Mouse (Mus musculus): ENCODE data around the gene Tmeff2.

The Tmeff2 gene

GRCm38 (mm10) chr1:51104698-51105097 is 204.3 kb downstream of the Tmeff2 start:
- DNase-seq (ENCODE audit: low read depth, low spot score): no peak

- DNase-seq (ENCODE audit: low read depth, low spot score): no peak
Measured at GRCm38 (mm10) chr1:51106401-51106920, 206.0 kb downstream of the Tmeff2 start.

- DNase-seq (ENCODE audit: low read depth, low spot score): no peak
Measured at GRCm38 (mm10) chr1:51107299-51107698, 206.9 kb downstream of the Tmeff2 start.

DNA sequence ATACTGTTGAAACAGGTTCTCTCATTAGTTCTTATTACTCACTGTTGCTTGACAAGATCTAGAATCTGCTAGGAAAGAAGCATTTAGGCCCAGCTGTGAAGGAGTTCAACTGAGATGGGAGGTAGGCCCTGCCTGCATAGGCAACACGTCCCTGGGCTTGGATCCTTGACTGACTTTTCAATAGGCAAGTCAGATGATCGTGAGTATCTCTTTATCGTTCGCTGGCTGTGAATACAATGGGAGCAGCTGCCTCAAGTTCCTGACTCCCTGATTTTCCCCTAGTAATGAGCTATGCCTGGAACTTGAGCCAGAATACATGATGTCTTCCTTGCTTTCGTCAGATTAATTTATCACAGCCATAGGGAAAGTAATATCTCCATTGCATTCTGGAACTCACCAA is 214.3 kb downstream of the Tmeff2 start:
- no peak for DNase-seq (ENCODE audit: low read depth, low spot score)

DNA sequence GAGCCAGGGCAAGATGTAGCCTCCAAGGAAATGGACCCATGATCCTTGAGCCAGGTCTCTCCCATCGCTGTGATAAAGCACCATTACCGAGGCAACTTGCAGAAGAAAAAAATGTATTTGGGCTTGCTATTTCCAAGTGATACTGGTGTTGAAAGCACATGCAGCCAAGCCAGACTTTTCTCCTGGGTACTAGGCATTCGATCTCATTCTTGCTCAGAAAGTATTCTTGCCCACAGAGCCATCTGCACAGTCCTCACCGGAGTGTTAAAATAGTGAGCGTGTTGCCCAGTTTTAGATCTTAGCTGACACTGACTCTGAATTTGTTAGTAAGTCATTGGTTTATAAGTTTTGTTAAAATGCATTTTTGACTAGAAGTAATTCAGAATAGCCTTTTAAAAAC is 215.3 kb downstream of the Tmeff2 start:
- no peak for DNase-seq (ENCODE audit: low read depth, low spot score)

- DNase-seq (ENCODE audit: low read depth, low spot score): no peak
Measured at GRCm38 (mm10) chr1:51117830-51118229, 217.4 kb downstream of the Tmeff2 start.

- no peak for DNase-seq (ENCODE audit: low read depth, low spot score)
Measured at GRCm38 (mm10) chr1:51125671-51126424, 225.4 kb downstream of the Tmeff2 start.

DNA sequence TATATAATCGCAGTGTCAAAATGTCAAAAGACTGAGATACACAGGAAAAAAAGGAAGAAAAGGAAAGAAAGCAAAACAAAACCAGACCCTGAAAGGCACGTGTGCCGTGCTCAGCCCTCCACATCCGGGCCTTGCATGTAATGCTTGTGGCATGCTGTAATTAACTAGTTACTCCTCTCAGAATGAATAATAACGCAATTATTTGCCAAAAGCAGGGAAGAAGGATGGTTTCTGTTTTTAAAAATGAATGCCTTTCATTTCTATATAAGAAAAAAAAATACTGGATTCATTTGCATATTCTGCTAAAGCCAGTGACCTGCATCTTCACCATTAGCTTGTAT is 225.9 kb downstream of the Tmeff2 start:
- DNase-seq (ENCODE audit: low read depth, low spot score): peak; percentile 1

DNA sequence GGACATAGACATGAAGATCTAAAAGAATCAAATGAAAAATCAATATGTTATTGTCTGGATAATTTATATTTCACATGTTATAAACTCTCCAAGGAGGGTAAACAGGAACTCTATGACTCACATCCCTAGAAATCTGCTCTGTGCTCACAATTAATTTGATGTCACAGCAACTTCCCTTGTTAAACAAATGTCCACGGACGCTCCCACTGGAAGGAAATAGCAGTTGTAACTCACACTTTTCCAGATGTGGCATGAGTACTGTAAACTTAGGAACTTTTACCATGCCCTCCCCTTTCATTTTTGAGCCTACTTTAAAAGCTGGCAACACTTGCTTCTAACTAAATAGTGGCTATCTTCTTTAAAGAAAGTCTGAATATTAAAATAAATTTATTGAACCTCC is 236.3 kb downstream of the Tmeff2 start:
- DNase-seq (ENCODE audit: low read depth, low spot score): no peak

DNA sequence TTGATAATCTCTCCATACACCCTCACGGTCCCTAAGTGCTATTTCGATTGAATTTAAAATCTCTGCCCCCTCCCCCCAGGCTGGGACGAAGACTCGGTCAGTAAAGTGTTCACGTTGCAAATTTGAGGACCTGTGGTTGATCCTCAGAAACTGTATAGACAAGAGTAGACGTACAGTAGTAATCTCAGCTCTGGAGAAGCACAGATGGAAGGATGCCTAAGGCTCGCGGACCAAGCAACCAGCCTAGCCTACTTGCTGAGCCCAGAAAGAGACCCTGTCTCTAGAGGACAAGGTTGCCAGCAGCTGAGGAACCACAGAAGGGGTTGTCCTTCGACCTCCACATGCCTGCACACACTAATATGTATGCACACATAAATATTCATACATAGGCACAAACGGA is 239.2 kb downstream of the Tmeff2 start:
- DNase-seq (ENCODE audit: low read depth, low spot score): no peak

DNA sequence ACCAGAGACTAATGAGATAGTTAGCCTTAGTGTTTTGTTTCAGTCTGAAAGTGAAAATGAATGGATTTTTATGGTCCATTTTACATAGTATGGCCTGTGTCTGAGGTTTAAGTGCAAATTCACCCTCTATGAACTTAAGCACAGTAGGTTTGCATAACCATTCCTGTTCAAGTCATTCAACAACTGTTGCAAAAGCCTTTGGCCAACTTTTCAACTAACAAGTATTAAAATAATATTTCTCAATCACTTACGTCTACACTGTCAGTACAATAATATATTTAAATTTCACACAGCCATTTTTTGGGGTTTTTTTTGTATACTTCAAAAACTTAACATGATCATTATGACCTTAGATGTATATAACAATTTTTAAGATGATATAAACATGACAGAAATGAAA is 240.9 kb downstream of the Tmeff2 start:
- no peak for DNase-seq (ENCODE audit: low read depth, low spot score)

DNA sequence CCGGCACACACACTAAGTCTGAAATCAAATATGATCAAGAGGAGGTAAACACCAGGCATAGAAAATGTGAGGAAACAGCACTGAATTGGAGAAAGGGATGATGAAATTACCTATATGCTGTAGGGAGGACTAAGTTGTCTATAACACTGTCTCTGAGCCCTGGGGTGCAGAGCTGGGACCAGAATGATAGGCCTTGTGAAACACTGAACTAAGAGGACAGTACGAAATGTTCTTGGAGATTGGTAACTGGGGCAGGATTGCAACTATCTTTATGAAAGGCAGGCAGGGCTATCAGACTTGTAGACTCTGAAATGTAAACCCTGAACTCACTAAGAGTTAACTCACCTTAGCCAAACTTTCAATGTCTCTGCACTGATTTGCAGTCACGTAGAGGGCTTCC is 242.3 kb downstream of the Tmeff2 start:
- no peak for DNase-seq (ENCODE audit: low read depth, low spot score)

DNA sequence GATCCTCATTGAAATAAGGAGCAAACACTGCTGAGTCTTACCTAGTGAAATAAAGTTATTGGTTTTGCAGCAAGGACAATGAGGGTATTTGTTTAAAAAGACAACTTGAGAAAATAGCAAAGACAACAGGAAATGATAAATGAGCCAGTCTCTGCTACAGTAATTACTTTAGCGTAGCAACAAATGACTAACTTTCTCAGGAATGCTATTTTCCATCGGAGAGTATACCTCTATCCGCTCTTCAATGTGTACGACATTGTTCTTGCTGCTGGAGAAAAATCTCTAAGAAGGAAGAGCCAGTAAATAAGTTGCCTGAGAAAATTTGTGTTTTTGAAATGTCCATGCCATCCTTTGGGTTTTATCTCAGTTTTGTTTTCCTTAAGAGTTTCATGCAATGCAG is 245.2 kb downstream of the Tmeff2 start:
- DNase-seq (ENCODE audit: low read depth, low spot score): no peak

- no peak for DNase-seq (ENCODE audit: low read depth, low spot score)
Measured at GRCm38 (mm10) chr1:51148481-51149137, 248.2 kb downstream of the Tmeff2 start.

GRCm38 (mm10) chr1:51149488-51149887 is 249.0 kb downstream of the Tmeff2 start:
- no peak for DNase-seq (ENCODE audit: low read depth, low spot score)

DNA sequence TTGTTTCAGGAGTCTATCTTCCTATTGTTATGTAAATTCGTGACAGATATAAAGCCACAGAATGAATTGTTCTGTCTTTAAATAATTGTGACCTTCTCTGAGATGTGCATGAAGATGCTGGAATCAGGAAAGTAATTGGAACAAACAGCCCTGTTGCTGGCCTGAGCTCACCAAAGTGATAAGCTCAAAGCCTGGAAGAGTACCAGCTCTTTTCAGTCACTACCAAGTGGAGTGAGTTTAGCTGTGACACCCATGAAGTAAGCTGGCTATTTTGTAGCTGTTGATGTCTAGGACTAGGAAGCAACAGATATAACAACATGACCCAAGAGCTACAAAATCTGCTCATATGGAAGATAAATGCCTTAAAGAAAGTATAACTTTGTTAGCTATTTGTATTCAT is 249.4 kb downstream of the Tmeff2 start:
- DNase-seq (ENCODE audit: low read depth, low spot score): no peak

DNA sequence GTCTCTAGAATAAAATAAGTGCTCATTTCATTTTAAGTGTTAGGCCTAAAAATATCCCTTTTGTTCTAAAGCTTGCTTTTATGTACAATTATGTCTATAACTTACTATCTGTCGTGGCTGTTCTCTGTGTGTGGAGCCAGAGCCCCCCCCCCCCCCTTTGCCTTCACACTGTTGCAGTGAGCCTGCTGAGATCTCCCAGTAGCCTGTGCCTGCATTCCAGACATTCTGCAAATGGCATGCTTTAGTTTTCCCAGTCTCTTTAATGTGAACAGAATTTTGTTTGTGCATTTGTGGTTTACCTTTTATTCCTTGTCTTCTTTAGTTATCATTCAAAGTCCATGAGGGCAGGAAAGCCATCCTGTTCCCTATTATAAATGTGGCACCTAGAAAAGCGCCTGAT is 251.6 kb downstream of the Tmeff2 start:
- no peak for DNase-seq (ENCODE audit: low read depth, low spot score)

GRCm38 (mm10) chr1:51152856-51153255 is 252.4 kb downstream of the Tmeff2 start:
- DNase-seq (ENCODE audit: low read depth, low spot score): no peak

GRCm38 (mm10) chr1:51184276-51184675 is 283.8 kb downstream of the Tmeff2 start:
- no peak for DNase-seq (ENCODE audit: low read depth, low spot score)

DNA sequence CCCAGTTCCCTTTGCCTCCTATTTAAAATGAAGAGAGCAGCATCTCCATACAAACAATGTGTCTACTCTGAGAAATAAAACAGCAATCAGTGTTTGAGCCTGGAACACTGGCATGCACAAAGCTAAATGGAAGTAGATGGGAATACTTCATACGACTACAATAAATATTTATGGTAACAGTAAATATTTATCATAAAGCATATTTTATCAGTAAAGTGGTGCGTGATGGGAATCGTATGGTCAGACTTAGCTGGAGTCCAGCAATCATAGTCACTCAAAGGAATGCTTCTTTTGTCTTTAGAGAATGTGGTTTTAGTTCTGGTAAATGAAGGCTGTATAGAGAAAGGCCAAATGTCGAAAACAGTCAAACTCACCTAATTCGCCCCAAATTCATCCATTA is 288.6 kb downstream of the Tmeff2 start:
- DNase-seq (ENCODE audit: low read depth, low spot score): no peak

- DNase-seq (ENCODE audit: low read depth, low spot score): no peak
Measured at GRCm38 (mm10) chr1:51191253-51191652, 290.8 kb downstream of the Tmeff2 start.

DNA sequence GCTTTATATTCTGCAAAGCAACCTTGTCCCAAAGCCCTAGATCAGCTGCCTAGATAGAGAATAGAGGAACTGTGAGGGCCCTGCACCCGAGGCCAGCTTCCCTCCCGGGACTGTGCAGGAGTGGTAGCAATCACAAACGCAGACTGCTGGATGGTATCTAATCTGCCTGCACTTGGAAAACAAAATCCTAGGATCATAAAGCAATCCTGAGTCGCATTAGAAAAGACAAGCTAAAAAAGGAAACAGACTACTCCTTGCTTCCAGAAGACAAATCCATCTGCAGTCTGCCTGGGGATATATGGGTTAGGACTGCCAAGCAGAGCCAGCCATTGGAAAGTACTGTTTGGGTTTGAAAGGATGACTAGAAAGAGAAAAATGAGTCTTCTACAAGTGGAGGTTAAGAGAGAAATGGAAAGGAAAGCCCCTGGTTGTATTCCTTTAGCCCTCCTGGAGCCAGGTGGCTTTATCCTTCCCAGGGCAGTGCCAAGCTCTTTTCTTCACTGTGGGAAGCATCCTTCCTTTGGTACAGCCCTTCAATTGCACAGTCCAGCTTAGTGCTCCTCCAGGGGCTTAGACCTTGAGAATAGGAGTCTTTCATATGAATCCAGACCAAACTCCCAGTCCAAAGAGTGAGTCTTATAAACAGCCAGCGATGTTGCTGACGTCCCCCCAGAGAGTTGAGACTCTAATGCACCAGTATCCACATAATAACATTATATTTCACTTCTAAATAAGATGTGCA is 291.6 kb downstream of the Tmeff2 start:
- DNase-seq (ENCODE audit: low read depth, low spot score): no peak
